Mouse (Mus musculus): ENCODE measurements around the gene Rnf26. TPM values are rescaled to one million over a fixed set of nuclear protein-coding genes. Genes with fewer than 3 reads are reported as not detected.

Gene Rnf26
- polyA plus RNA-seq, 1 experiment from 2014 or later, result 61.4 TPM

DNA sequence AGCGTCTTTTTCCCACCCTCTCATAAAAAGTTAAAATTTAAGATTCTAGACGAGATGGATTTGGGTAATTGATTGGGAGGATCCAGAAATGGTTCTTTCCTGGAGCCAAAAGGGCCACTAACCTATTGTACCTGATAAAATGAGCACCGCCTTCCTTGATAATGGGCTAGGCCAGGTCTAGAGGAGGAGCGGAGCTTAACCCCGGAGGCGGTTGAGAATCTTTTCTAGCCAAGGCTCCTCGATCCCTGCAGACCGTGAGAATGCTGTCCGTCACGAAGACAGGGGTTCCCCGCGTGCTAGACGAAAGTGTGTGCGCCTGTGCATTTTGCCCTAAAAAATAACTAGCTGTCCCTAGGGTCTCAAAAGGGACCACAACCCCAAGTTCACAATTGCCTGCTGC lies 29.1 kb downstream of the Rnf26 start:
- DNase-seq (ENCODE audit: low spot score) (no peak), ATAC-seq (ENCODE audit: low read depth) (no peak)
- peak overlapping the region; percentile 99 for H3K4me2 ChIP-seq (ENCODE audit: low read depth, low read length)
- 4% methylated on average over 14 of the region's 14 CpGs for WGBS
- H3K9me3 ChIP-seq (ENCODE audit: control insufficient read depth, low read length), result no peaks in the 10 kb centered on the region
- H3K4me3 ChIP-seq (ENCODE audit: low read depth, low read length), result peak overlapping the region; percentile 66
- peak overlapping the region; percentile 77 for H3K9ac ChIP-seq (ENCODE audit: low read depth, low read length)
- H3K27me3 ChIP-seq (replicated peaks; ENCODE audit: control insufficient read depth, insufficient read depth, low read length), result peaks cover 15% of the 10 kb centered on the region; the same call in 1 of the 2 replicates
- H3K36me3 ChIP-seq (ENCODE audit: control insufficient read depth, insufficient read depth, low read length), result no peaks in the 10 kb centered on the region
- H3K4me1 ChIP-seq (ENCODE audit: control insufficient read depth, insufficient read depth, low read length), result peaks cover 31% of the 10 kb centered on the region
- no peak overlapping the region for H3K27ac ChIP-seq (replicated peaks; ENCODE audit: low read depth, low read length)

DNA sequence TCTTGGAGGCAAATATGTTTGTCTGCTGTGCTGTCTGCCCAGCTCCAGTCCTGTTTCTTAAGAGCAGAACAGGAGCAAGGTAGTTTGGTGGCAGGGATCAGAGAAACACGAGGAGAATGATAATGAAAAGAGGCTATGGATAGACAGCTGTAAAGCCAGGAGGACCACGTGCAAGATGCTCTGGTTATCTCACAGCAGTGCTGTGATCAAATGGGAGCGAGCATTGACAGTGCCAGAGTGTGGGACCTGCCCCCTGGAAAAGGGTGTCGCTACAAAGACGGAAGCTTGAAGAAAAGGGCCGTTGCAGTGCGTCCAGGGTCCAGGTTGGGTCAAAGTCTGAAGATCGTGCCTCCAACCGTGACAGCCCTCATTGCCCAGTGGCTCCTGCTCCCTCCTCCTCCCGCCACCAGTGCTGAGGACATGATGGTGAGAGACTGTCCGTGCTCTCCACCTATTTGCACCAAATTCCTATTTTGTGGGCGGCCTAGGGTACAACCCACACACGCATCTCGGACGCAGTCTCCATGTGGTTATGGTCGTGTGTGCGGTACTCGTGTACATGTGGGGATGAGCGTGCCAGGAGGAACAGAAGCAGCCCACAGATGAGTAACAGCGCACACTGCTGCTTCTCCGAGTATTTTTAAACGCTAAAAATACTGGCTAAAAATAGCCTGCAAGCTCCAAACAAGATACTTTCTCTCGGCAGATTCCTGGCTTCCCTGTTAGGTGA lies 29.8 kb downstream of the Rnf26 start:
- Histone ChIP-seq H3K4me2 (ENCODE audit: low read depth, low read length) (peak overlapping the region; percentile 99), H3K4me1 (ENCODE audit: control insufficient read depth, insufficient read depth, low read length) (peaks cover 35% of the 10 kb centered on the region), H3K9me3 (ENCODE audit: control insufficient read depth, low read length) (no peaks in the 10 kb centered on the region), H3K27me3 (replicated peaks; ENCODE audit: control insufficient read depth, insufficient read depth, low read length) (peaks cover 15% of the 10 kb centered on the region; the same call in 1 of the 2 replicates), H3K9ac (ENCODE audit: low read depth, low read length) (peak overlapping the region; percentile 77; the same call in 1 of the 2 replicates), H3K27ac (replicated peaks; ENCODE audit: low read depth, low read length) (no peak overlapping the region), H3K4me3 (ENCODE audit: low read depth, low read length) (peak overlapping the region; percentile 66), H3K36me3 (ENCODE audit: control insufficient read depth, insufficient read depth, low read length) (no peaks in the 10 kb centered on the region)
- DNase-seq (ENCODE audit: low spot score) (peak; percentile 69), ATAC-seq (ENCODE audit: low read depth) (no peak)
- 11% methylated on average over 23 of the region's 23 CpGs for whole genome bisulfite sequencing

DNA sequence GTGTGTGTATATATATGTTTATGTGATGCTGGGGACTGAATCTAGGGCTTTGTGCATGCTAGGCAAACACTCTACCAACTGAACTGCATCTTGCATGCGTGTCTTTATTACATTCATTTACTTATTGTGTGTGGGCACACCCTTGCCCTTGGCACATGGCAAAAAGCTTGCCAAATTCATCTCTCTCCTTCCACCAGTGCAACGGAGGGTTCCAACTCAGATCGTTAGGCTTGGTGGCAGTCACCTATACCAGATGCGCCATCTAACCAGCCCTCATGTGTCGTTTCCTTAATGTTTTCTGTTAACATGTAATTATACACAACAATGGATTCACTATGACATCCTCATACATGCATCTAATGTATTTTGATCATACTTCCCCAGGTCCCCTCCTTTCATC lies 31.1 kb downstream of the Rnf26 start:
- ATAC-seq (ENCODE audit: low read depth) (no peak), DNase-seq (ENCODE audit: low spot score) (no peak)
- Histone ChIP-seq H3K4me2 (ENCODE audit: low read depth, low read length) (no peak overlapping the region), H3K4me1 (ENCODE audit: control insufficient read depth, insufficient read depth, low read length) (peaks cover 29% of the 10 kb centered on the region), H3K27ac (replicated peaks; ENCODE audit: low read depth, low read length) (no peak overlapping the region), H3K36me3 (ENCODE audit: control insufficient read depth, insufficient read depth, low read length) (no peaks in the 10 kb centered on the region), H3K27me3 (replicated peaks; ENCODE audit: control insufficient read depth, insufficient read depth, low read length) (peaks cover 15% of the 10 kb centered on the region; the same call in 1 of the 2 replicates), H3K9ac (ENCODE audit: low read depth, low read length) (no peak overlapping the region), H3K4me3 (ENCODE audit: low read depth, low read length) (no peak overlapping the region), H3K9me3 (ENCODE audit: control insufficient read depth, low read length) (no peaks in the 10 kb centered on the region)
- WGBS, result 92% methylated on average over 5 of the region's 5 CpGs

DNA sequence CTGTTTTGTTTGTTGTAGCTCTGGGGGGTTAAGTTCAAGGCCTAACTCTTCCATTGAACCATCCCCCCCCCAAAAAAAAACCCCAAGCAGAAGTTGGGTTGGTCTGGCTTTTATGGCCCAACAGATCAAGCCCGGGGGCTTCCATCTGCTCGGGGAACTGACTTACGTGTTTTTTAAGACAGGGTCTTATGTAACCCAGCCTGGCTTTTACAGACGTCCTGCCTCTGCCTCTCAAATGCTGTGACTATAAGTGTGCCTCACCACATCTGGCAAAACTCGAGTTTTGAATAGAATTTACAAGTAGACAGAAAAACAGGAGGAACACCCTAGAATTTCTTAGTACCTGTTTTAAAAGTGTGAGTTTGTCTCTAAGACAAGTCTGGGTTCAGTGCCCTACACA lies 31.7 kb downstream of the Rnf26 start:
- WGBS, result 53% methylated on average over 5 of the region's 5 CpGs
- Histone ChIP-seq H3K9ac (ENCODE audit: low read depth, low read length) (no peak overlapping the region), H3K4me3 (ENCODE audit: low read depth, low read length) (no peak overlapping the region), H3K27me3 (replicated peaks; ENCODE audit: control insufficient read depth, insufficient read depth, low read length) (peaks cover 15% of the 10 kb centered on the region; the same call in 1 of the 2 replicates), H3K36me3 (ENCODE audit: control insufficient read depth, insufficient read depth, low read length) (no peaks in the 10 kb centered on the region), H3K4me2 (ENCODE audit: low read depth, low read length) (no peak overlapping the region), H3K27ac (replicated peaks; ENCODE audit: low read depth, low read length) (no peak overlapping the region), H3K4me1 (ENCODE audit: control insufficient read depth, insufficient read depth, low read length) (peaks cover 28% of the 10 kb centered on the region), H3K9me3 (ENCODE audit: control insufficient read depth, low read length) (no peaks in the 10 kb centered on the region)
- DNase-seq (ENCODE audit: low spot score) (no peak), ATAC-seq (ENCODE audit: low read depth) (no peak)

DNA sequence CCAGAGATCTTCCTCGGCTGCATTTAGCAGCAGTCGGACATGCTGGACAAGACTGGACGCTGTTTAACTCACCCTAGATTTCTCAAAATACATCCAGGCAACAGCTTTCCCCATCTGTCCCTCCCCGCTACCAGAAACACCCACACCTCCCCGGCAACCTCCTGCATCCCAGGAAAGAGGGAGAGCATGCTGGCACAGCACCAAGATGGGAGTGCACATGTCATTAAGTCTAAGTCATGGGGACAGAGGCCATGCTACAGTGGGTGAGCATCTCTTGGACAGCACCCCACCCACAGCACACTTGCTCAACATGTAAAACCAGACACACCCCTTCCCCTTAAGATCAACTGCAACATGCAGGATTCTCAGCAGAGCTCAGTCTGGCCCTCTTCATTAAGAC lies 32.4 kb downstream of the Rnf26 start:
- Histone ChIP-seq H3K27me3 (replicated peaks; ENCODE audit: control insufficient read depth, insufficient read depth, low read length) (peaks cover 15% of the 10 kb centered on the region; the same call in 1 of the 2 replicates), H3K36me3 (ENCODE audit: control insufficient read depth, insufficient read depth, low read length) (no peaks in the 10 kb centered on the region), H3K4me1 (ENCODE audit: control insufficient read depth, insufficient read depth, low read length) (peaks cover 27% of the 10 kb centered on the region), H3K4me2 (ENCODE audit: low read depth, low read length) (0 out of 2 replicates have a peak overlapping the region, but pooled peaks have one; percentile 15), H3K9me3 (ENCODE audit: control insufficient read depth, low read length) (no peaks in the 10 kb centered on the region), H3K4me3 (ENCODE audit: low read depth, low read length) (no peak overlapping the region), H3K9ac (ENCODE audit: low read depth, low read length) (no peak overlapping the region), H3K27ac (replicated peaks; ENCODE audit: low read depth, low read length) (no peak overlapping the region)
- ATAC-seq (ENCODE audit: low read depth) (no peak), DNase-seq (ENCODE audit: low spot score) (no peak)
- 79% methylated on average over 5 of the region's 5 CpGs for WGBS

DNA sequence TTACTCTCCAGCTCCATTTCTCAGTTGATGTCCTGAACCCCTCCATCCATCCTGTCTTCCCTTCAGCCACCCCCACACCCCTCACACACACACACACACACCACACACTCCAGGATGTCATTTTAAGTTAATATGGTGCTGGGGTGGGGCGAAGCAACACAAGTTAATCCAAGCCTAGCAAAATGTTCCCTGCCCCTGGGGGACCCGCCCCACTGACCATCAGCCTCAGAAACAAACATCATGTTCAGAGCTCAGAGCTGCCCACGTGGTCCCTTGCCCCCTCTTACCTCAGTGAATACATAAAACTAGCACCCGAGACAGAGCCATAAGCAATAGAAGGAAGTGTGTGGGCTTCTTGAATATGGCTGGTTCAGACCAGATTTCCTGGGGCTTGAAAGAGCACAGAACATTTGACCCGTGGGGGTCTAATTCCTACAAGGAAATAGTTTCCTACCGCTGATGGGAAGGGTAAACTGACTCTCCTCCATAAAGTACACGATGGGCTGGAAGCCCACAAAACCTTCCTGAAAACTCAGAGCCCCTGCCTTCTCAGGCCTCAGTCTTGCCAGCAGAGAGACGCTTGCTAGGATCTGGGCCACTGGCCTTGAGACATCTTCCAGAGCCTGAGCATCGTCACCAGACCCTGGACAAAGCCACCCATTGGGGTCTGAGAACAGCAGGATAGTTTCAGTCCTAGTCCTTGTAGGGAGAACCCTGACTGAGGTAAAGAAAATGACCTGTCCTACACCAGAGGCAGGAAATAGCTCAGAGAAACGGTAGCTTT lies 33.1 kb downstream of the Rnf26 start:
- Histone ChIP-seq H3K27me3 (replicated peaks; ENCODE audit: control insufficient read depth, insufficient read depth, low read length) (peaks cover 15% of the 10 kb centered on the region; the same call in 1 of the 2 replicates), H3K27ac (replicated peaks; ENCODE audit: low read depth, low read length) (no peak overlapping the region), H3K9me3 (ENCODE audit: control insufficient read depth, low read length) (no peaks in the 10 kb centered on the region), H3K4me2 (ENCODE audit: low read depth, low read length) (no peak overlapping the region), H3K9ac (ENCODE audit: low read depth, low read length) (no peak overlapping the region), H3K4me3 (ENCODE audit: low read depth, low read length) (no peak overlapping the region), H3K4me1 (ENCODE audit: control insufficient read depth, insufficient read depth, low read length) (peaks cover 20% of the 10 kb centered on the region), H3K36me3 (ENCODE audit: control insufficient read depth, insufficient read depth, low read length) (no peaks in the 10 kb centered on the region)
- no peak for DNase-seq (ENCODE audit: low spot score)
- 63% methylated on average over 10 of the region's 10 CpGs for WGBS
- no peak for ATAC-seq (ENCODE audit: low read depth)

DNA sequence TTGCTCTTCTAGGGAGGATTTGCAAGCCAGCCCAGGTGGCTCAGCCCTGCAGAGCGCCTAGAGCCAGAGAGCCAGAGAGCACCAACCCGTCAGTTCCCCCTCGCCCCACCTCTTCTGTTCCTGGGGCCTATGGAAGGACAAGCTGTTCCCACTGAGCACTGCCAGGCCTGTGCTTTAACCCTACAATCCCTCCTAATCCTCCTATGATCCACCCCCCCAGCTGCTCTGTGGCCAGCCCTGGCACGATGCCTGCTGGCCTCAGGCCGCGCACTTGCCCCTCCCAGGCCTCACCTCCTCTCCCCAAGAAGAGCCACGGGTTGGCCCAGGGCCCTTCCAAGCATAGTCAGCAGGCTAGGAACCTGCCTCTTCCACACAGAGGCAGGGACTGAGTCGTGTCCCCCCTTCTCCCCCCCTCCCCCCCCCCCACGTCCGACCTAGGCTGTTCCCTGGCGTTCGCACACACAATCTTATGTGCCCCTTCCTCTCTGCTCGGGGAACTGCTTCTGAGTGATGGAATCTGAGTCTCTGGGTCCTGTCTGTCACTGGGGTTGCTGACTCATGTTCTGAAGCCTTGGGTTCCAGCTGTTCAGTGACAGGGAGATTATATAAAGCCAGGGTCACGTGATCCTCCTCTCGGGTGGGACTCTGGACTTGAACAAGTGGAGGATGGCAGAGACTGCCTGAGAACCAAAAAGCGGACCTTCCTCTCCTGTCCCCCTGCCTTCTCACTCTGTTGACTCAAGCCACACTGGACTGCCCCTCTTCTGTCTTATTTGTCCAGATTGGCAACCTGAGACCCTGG lies 34.2 kb downstream of the Rnf26 start:
- Histone ChIP-seq H3K4me2 (ENCODE audit: low read depth, low read length) (peak overlapping the region; percentile 12; the same call in 1 of the 2 replicates), H3K4me1 (ENCODE audit: control insufficient read depth, insufficient read depth, low read length) (peaks cover 17% of the 10 kb centered on the region), H3K9ac (ENCODE audit: low read depth, low read length) (0 out of 2 replicates have a peak overlapping the region, but pooled peaks have one; percentile 38), H3K27me3 (replicated peaks; ENCODE audit: control insufficient read depth, insufficient read depth, low read length) (peaks cover 11% of the 10 kb centered on the region; the same call in 1 of the 2 replicates), H3K36me3 (ENCODE audit: control insufficient read depth, insufficient read depth, low read length) (no peaks in the 10 kb centered on the region), H3K4me3 (ENCODE audit: low read depth, low read length) (no peak overlapping the region), H3K9me3 (ENCODE audit: control insufficient read depth, low read length) (no peaks in the 10 kb centered on the region), H3K27ac (replicated peaks; ENCODE audit: low read depth, low read length) (no peak overlapping the region; the same call in 1 of the 2 replicates)
- WGBS, result 28% methylated on average over 14 of the region's 16 CpGs
- ATAC-seq (ENCODE audit: low read depth) (peak; percentile 90), DNase-seq (ENCODE audit: low spot score) (peak; percentile 88)

DNA sequence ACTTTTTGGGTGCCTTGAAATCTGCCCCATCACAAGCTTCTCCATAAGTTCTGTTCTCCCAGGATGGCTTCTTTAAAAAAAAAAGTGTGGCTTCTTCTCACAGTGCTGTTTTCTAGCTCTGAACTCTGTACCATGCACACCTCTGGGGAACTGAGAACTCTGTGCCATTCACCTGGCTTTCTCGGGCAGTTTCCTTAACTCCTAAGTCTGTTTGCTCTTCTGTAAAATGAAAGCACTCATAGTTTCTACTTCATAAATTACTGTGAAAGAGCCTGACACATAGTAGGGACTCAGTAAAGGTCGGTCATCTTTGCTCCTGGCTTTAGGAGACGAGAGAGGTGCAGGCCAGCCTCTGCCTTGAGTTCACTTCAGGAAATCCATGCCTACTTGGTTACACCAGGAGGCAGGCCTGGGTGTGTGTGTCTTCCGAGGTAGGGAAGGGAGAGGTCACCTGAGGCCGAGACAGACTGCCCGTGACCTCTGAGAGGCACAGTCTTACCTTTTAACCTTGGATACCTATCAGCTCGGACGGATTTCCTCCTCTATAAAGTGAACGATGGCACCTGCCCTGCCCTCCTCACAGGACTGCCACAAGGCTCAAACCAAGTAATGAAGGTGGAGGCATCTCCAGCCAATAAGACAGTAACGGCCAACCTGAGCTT lies 35.0 kb downstream of the Rnf26 start:
- peaks cover 9% of the 10 kb centered on the region; the same call in 1 of the 2 replicates for H3K27me3 ChIP-seq (replicated peaks; ENCODE audit: control insufficient read depth, insufficient read depth, low read length)
- H3K27ac ChIP-seq (replicated peaks; ENCODE audit: low read depth, low read length), result no peak overlapping the region
- no peak for DNase-seq (ENCODE audit: low spot score)
- 74% methylated on average over 10 of the region's 10 CpGs for whole genome bisulfite sequencing
- H3K9ac ChIP-seq (ENCODE audit: low read depth, low read length), result no peak overlapping the region
- no peak for ATAC-seq (ENCODE audit: low read depth)
- H3K4me3 ChIP-seq (ENCODE audit: low read depth, low read length), result no peak overlapping the region
- H3K4me2 ChIP-seq (ENCODE audit: low read depth, low read length), result no peak overlapping the region
- H3K36me3 ChIP-seq (ENCODE audit: control insufficient read depth, insufficient read depth, low read length), result no peaks in the 10 kb centered on the region
- H3K4me1 ChIP-seq (ENCODE audit: control insufficient read depth, insufficient read depth, low read length), result peaks cover 10% of the 10 kb centered on the region
- H3K9me3 ChIP-seq (ENCODE audit: control insufficient read depth, low read length), result no peaks in the 10 kb centered on the region
